Comparison of ENCODE assay signal across 14 mouse cellular contexts in genomic region chr5:22572456-22572855, GRCm38 (mm10).
"Had no signal": no experiment of that assay in that cellular context is flagged by ENCODE, and none has a peak within 500 bp of the region (broad histone marks: within the 10 kb centered on the region; RNA-seq: fewer than 3 reads in every experiment).

No protein-coding gene starts in this region.

- H3K4me1 ChIP-seq: midbrain, embryonic 12.5 days; neural tube, embryonic 12.5 days had no signal

- H3K9ac ChIP-seq: liver, embryonic 14.5 days; lung, embryonic 14.5 days; midbrain, embryonic 12.5 days; neural tube, embryonic 12.5 days had no signal

- H3K27ac ChIP-seq: liver, embryonic 14.5 days; midbrain, embryonic 12.5 days; neural tube, embryonic 12.5 days had no signal

- H3K27me3 ChIP-seq: midbrain, embryonic 12.5 days; neural tube, embryonic 12.5 days had no signal

- H3K9me3 ChIP-seq: midbrain, embryonic 12.5 days; neural tube, embryonic 12.5 days had no signal

- H3K4me2 ChIP-seq: lung, embryonic 14.5 days; midbrain, embryonic 12.5 days; neural tube, embryonic 12.5 days had no signal

- DNase-seq: lung, adult 18-20 months; lung, embryonic 14.5 days; lung, postnatal 10 days; lung, postnatal 4 days; midbrain, embryonic 14.5 days; right cerebral cortex, postnatal 25 days; right cerebral cortex, postnatal 4 days; spleen, adult 18-20 months; thymus, adult 18-20 months; thymus, postnatal 14 days; thymus, postnatal 36 days had no signal

- H3K36me3 ChIP-seq: midbrain, embryonic 12.5 days; neural tube, embryonic 12.5 days had no signal

- H3K4me3 ChIP-seq: midbrain, embryonic 12.5 days; neural tube, embryonic 12.5 days had no signal
